Mouse (Mus musculus): Measurements from ENCODE around the gene Sec23a. TPM values are rescaled to one million over a fixed set of nuclear protein-coding genes. Genes with fewer than 3 reads are reported as not detected.
"Not testable (repeated sequence)": the region's sequence is repeated elsewhere in the genome, so short reads cannot be mapped to it uniquely, and the experiment has no call there.

Gene Sec23a
- polyA plus RNA-seq, 1 experiment from 2014 or later, result 115 TPM

GRCm38 (mm10) chr12:59013234-59013633, 1.4 kb upstream of the Sec23a start, which contains the start of gene Gemin2:
Gene Gemin2, plus strand, starts transcription at chr12:59013393.
- peak within 1 kb of the TSS; percentile 82 for H3K27ac ChIP-seq (replicated peaks; ENCODE audit: low read depth, low read length)
- H3K9me3 ChIP-seq (ENCODE audit: control insufficient read depth, low read length), result no peaks in the 10 kb centered on the region
- DNase-seq (ENCODE audit: low spot score) (peak; percentile 97), ATAC-seq (ENCODE audit: low read depth) (peak; percentile 81)
- WGBS, result under 1% methylated on average over 27 of the region's 28 CpGs
- peak within 1 kb of the TSS; percentile 72 for H3K4me2 ChIP-seq (ENCODE audit: low read depth, low read length)
- H3K4me3 ChIP-seq (ENCODE audit: low read depth, low read length), result peak within 1 kb of the TSS; percentile 70
- H3K36me3 ChIP-seq (ENCODE audit: control insufficient read depth, insufficient read depth, low read length), result peaks cover 15% of the 10 kb centered on the region
- peak within 1 kb of the TSS; percentile 61 for H3K9ac ChIP-seq (ENCODE audit: low read depth, low read length)
- no peaks in the 10 kb centered on the region for H3K27me3 ChIP-seq (replicated peaks; ENCODE audit: control insufficient read depth, insufficient read depth, low read length)
- H3K4me1 ChIP-seq (ENCODE audit: control insufficient read depth, insufficient read depth, low read length), result peaks cover 22% of the 10 kb centered on the region

- H3K4me2 ChIP-seq (ENCODE audit: low read depth, low read length), result peak overlapping the region; percentile 72
- no peak for ATAC-seq (ENCODE audit: low read depth)
- H3K4me1 ChIP-seq (ENCODE audit: control insufficient read depth, insufficient read depth, low read length), result peaks cover 27% of the 10 kb centered on the region
- peak; percentile 11 for DNase-seq (ENCODE audit: low spot score)
- peak overlapping the region; percentile 61 for H3K9ac ChIP-seq (ENCODE audit: low read depth, low read length)
- under 1% methylated on average over 7 of the region's 7 CpGs for WGBS
- peaks cover 10% of the 10 kb centered on the region; the same call in 1 of the 2 replicates for H3K36me3 ChIP-seq (ENCODE audit: control insufficient read depth, insufficient read depth, low read length)
- peak overlapping the region; percentile 82 for H3K27ac ChIP-seq (replicated peaks; ENCODE audit: low read depth, low read length)
- no peaks in the 10 kb centered on the region for H3K9me3 ChIP-seq (ENCODE audit: control insufficient read depth, low read length)
- peak overlapping the region; percentile 70 for H3K4me3 ChIP-seq (ENCODE audit: low read depth, low read length)
- H3K27me3 ChIP-seq (replicated peaks; ENCODE audit: control insufficient read depth, insufficient read depth, low read length), result no peaks in the 10 kb centered on the region
Observed at GRCm38 (mm10) chr12:59012710-59013091, 884 bp upstream of the Sec23a start.

GRCm38 (mm10) chr12:59011275-59011843, 458 bp downstream of the Sec23a start:
- ATAC-seq (ENCODE audit: low read depth) (no peak; the same call in 1 of the 2 replicates), DNase-seq (ENCODE audit: low spot score) (no peak)
- peaks cover 16% of the 10 kb centered on the region for H3K36me3 ChIP-seq (ENCODE audit: control insufficient read depth, insufficient read depth, low read length)
- H3K4me2 ChIP-seq (ENCODE audit: low read depth, low read length), result peak overlapping the region; percentile 78
- peak overlapping the region; percentile 92 for H3K27ac ChIP-seq (replicated peaks; ENCODE audit: low read depth, low read length)
- no peaks in the 10 kb centered on the region for H3K27me3 ChIP-seq (replicated peaks; ENCODE audit: control insufficient read depth, insufficient read depth, low read length)
- H3K9me3 ChIP-seq (ENCODE audit: control insufficient read depth, low read length), result no peaks in the 10 kb centered on the region
- H3K4me1 ChIP-seq (ENCODE audit: control insufficient read depth, insufficient read depth, low read length), result peaks cover 27% of the 10 kb centered on the region
- peak overlapping the region; percentile 91 for H3K9ac ChIP-seq (ENCODE audit: low read depth, low read length)
- under 1% methylated on average over 9 of the region's 25 CpGs for WGBS
- H3K4me3 ChIP-seq (ENCODE audit: low read depth, low read length), result peak overlapping the region; percentile 70

GRCm38 (mm10) chr12:59010482-59010881, 1.3 kb downstream of the Sec23a start:
- no peaks in the 10 kb centered on the region for H3K9me3 ChIP-seq (ENCODE audit: control insufficient read depth, low read length)
- H3K4me2 ChIP-seq (ENCODE audit: low read depth, low read length), result peak overlapping the region; percentile 78
- WGBS, result 71% methylated on average over 2 of the region's 2 CpGs
- DNase-seq (ENCODE audit: low spot score), result peak; percentile 12
- no peak for ATAC-seq (ENCODE audit: low read depth)
- peaks cover 24% of the 10 kb centered on the region for H3K36me3 ChIP-seq (ENCODE audit: control insufficient read depth, insufficient read depth, low read length)
- no peak overlapping the region for H3K27ac ChIP-seq (replicated peaks; ENCODE audit: low read depth, low read length)
- H3K27me3 ChIP-seq (replicated peaks; ENCODE audit: control insufficient read depth, insufficient read depth, low read length), result no peaks in the 10 kb centered on the region
- peak overlapping the region; percentile 91 for H3K9ac ChIP-seq (ENCODE audit: low read depth, low read length)
- H3K4me3 ChIP-seq (ENCODE audit: low read depth, low read length), result peak overlapping the region; percentile 70
- H3K4me1 ChIP-seq (ENCODE audit: control insufficient read depth, insufficient read depth, low read length), result peaks cover 27% of the 10 kb centered on the region

DNA sequence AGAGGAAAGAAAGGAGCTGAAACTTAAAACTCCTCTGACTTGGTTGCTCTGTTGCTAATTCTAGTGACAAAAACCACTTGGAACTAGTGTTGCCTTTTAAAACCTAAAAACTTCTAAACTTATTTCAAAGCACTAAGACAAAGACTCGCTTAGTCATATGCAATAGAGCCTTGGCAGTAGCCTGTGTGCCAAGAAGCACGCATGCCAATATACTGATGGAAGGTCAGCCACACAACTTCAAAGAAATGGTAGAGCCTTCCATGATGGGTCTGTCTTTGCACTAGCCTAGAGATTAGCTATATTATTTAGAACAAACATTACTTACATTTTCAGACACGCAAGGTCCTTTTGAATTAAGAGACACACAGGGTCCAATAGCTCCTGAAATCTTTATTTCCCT, 26.1 kb downstream of the Sec23a start:
- DNase-seq (ENCODE audit: low spot score) (no peak), ATAC-seq (ENCODE audit: low read depth) (no peak)
- Histone ChIP-seq H3K4me3 (ENCODE audit: low read depth, low read length) (no peak overlapping the region), H3K27ac (replicated peaks; ENCODE audit: low read depth, low read length) (no peak overlapping the region), H3K27me3 (replicated peaks; ENCODE audit: control insufficient read depth, insufficient read depth, low read length) (no peaks in the 10 kb centered on the region), H3K9ac (ENCODE audit: low read depth, low read length) (no peak overlapping the region), H3K4me1 (ENCODE audit: control insufficient read depth, insufficient read depth, low read length) (no peaks in the 10 kb centered on the region), H3K9me3 (ENCODE audit: control insufficient read depth, low read length) (no peaks in the 10 kb centered on the region), H3K36me3 (ENCODE audit: control insufficient read depth, insufficient read depth, low read length) (peaks cover 87% of the 10 kb centered on the region), H3K4me2 (ENCODE audit: low read depth, low read length) (no peak overlapping the region)
- 96% methylated on average over 3 of the region's 3 CpGs for WGBS

GRCm38 (mm10) chr12:58981178-58981661, 30.6 kb downstream of the Sec23a start:
- peaks cover 85% of the 10 kb centered on the region for H3K36me3 ChIP-seq (ENCODE audit: control insufficient read depth, insufficient read depth, low read length)
- H3K4me2 ChIP-seq (ENCODE audit: low read depth, low read length); H3K27ac ChIP-seq (replicated peaks; ENCODE audit: low read depth, low read length); H3K9ac ChIP-seq (ENCODE audit: low read depth, low read length); H3K4me3 ChIP-seq (ENCODE audit: low read depth, low read length); H3K9me3 ChIP-seq (ENCODE audit: control insufficient read depth, low read length); DNase-seq (ENCODE audit: low spot score); H3K4me1 ChIP-seq (ENCODE audit: control insufficient read depth, insufficient read depth, low read length); H3K27me3 ChIP-seq (replicated peaks; ENCODE audit: control insufficient read depth, insufficient read depth, low read length); ATAC-seq (ENCODE audit: low read depth): not testable (repeated sequence)
- WGBS, result 69% methylated on average over 5 of the region's 6 CpGs

GRCm38 (mm10) chr12:58976966-58977365, 34.9 kb downstream of the Sec23a start:
- DNase-seq (ENCODE audit: low spot score), result no peak
- 80% methylated on average over 2 of the region's 2 CpGs for WGBS
- ATAC-seq (ENCODE audit: low read depth), result no peak
- Histone ChIP-seq H3K4me3 (ENCODE audit: low read depth, low read length) (no peak overlapping the region), H3K9ac (ENCODE audit: low read depth, low read length) (no peak overlapping the region), H3K4me1 (ENCODE audit: control insufficient read depth, insufficient read depth, low read length) (no peaks in the 10 kb centered on the region), H3K4me2 (ENCODE audit: low read depth, low read length) (no peak overlapping the region), H3K27ac (replicated peaks; ENCODE audit: low read depth, low read length) (no peak overlapping the region), H3K36me3 (ENCODE audit: control insufficient read depth, insufficient read depth, low read length) (peaks cover 74% of the 10 kb centered on the region), H3K9me3 (ENCODE audit: control insufficient read depth, low read length) (no peaks in the 10 kb centered on the region), H3K27me3 (replicated peaks; ENCODE audit: control insufficient read depth, insufficient read depth, low read length) (no peaks in the 10 kb centered on the region)

DNA sequence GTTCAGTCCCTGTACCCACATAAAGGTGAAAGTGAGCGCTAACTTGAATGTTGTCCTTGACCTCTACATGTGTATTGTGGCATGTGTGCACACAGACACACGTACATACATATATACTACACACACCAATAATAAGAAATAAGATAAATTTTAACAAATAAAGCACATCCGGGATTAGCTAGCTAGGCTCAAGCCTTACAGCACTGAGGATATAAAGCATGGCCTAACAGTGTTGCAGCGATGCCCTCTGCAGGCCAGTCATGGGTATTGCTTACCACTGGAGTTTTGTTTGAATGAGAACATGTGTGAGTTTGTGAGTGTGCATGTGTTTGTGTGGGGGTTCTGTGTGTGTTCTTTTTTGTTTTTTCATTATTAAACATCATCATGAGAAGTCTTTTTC, 47.2 kb downstream of the Sec23a start:
- H3K9ac ChIP-seq (ENCODE audit: low read depth, low read length), result no peak overlapping the region
- no peak overlapping the region for H3K4me2 ChIP-seq (ENCODE audit: low read depth, low read length)
- 70% methylated on average over 4 of the region's 4 CpGs for WGBS
- H3K4me3 ChIP-seq (ENCODE audit: low read depth, low read length), result no peak overlapping the region
- H3K27ac ChIP-seq (replicated peaks; ENCODE audit: low read depth, low read length), result no peak overlapping the region
- H3K36me3 ChIP-seq (ENCODE audit: control insufficient read depth, insufficient read depth, low read length), result peaks cover 79% of the 10 kb centered on the region
- no peaks in the 10 kb centered on the region for H3K27me3 ChIP-seq (replicated peaks; ENCODE audit: control insufficient read depth, insufficient read depth, low read length)
- H3K4me1 ChIP-seq (ENCODE audit: control insufficient read depth, insufficient read depth, low read length), result no peaks in the 10 kb centered on the region
- DNase-seq (ENCODE audit: low spot score) (no peak), ATAC-seq (ENCODE audit: low read depth) (no peak)
- H3K9me3 ChIP-seq (ENCODE audit: control insufficient read depth, low read length), result no peaks in the 10 kb centered on the region

GRCm38 (mm10) chr12:58960844-58961243, 51.0 kb downstream of the Sec23a start:
- H3K4me2 ChIP-seq (ENCODE audit: low read depth, low read length), result no peak overlapping the region
- peaks cover 65% of the 10 kb centered on the region for H3K36me3 ChIP-seq (ENCODE audit: control insufficient read depth, insufficient read depth, low read length)
- no peaks in the 10 kb centered on the region for H3K4me1 ChIP-seq (ENCODE audit: control insufficient read depth, insufficient read depth, low read length)
- DNase-seq (ENCODE audit: low spot score) (no peak), ATAC-seq (ENCODE audit: low read depth) (no peak)
- no peaks in the 10 kb centered on the region for H3K27me3 ChIP-seq (replicated peaks; ENCODE audit: control insufficient read depth, insufficient read depth, low read length)
- H3K4me3 ChIP-seq (ENCODE audit: low read depth, low read length), result no peak overlapping the region
- no peak overlapping the region for H3K27ac ChIP-seq (replicated peaks; ENCODE audit: low read depth, low read length)
- 88% methylated on average over 1 of the region's 1 CpGs for WGBS
- H3K9ac ChIP-seq (ENCODE audit: low read depth, low read length), result no peak overlapping the region
- no peaks in the 10 kb centered on the region for H3K9me3 ChIP-seq (ENCODE audit: control insufficient read depth, low read length)
